ENCODE assay signal across 7 mouse cellular contexts in genomic region chr9:116145231-116145641, GRCm38 (mm10). TPM values are rescaled to one million over a fixed set of nuclear protein-coding genes. Genes with fewer than 3 reads are reported as not detected.
DNase-seq lines count a peak whose midpoint lies in the region; ATAC-seq and TF ChIP-seq lines count a peak whose summit lies in the region.

No protein-coding gene starts in this region.

- no peaks in the 10 kb centered on the region for H3K36me3 ChIP-seq in forebrain, postnatal 0 days (ENCODE audit: insufficient read depth)

- H3K9me3 ChIP-seq in forebrain, postnatal 0 days (ENCODE audit: low read length) = no peaks in the 10 kb centered on the region

- TF ChIP-seq POLR2A in bone marrow, adult 2 months (IDR thresholded peaks at IDR 0.05; ENCODE audit: borderline replicate concordance, control insufficient read depth, low read depth, low read length) = no peak

- ATAC-seq in forebrain, postnatal 0 days = no peak

- H3K4me3 ChIP-seq in bone marrow, adult 2 months (replicated peaks; ENCODE audit: control insufficient read depth, low read depth, low read length) = no peak overlapping the region
- H3K4me3 ChIP-seq in forebrain, postnatal 0 days (ENCODE audit: low read depth, low read length) = no peak overlapping the region

- H3K27ac ChIP-seq in bone marrow, adult 2 months (ENCODE audit: control insufficient read depth, insufficient read depth, low read depth, low read length, poor library complexity) = peak overlapping the region; percentile 77
- H3K27ac ChIP-seq in forebrain, postnatal 0 days (ENCODE audit: low read depth, low read length) = no peak overlapping the region

- DNase-seq in CD4-positive, CD25-positive, alpha-beta regulatory T cell, adult 2 months (ENCODE audit: low read depth, low spot score) = peak; percentile 76
- peak; percentile 59 for DNase-seq in induced T-regulatory cell, adult 2 months (ENCODE audit: low read depth)
- peak; percentile 53 for DNase-seq in lung, postnatal 14 days
- peak; percentile 76 for DNase-seq in thymus, postnatal 14 days
- no peak for DNase-seq in right cerebral cortex, adult 2 months (ENCODE audit: low spot score in 2 of 2)
- DNase-seq in forebrain, postnatal 0 days = no peak

- no peak overlapping the region for H3K4me2 ChIP-seq in forebrain, postnatal 0 days (ENCODE audit: low read depth)

- H3K9ac ChIP-seq in forebrain, postnatal 0 days = no peak overlapping the region

- TF ChIP-seq CTCF in bone marrow, adult 2 months (IDR thresholded peaks at IDR 0.05; ENCODE audit: control insufficient read depth, insufficient read depth, low read length) = no peak
- no peak for TF ChIP-seq CTCF in forebrain, postnatal 0 days (IDR thresholded peaks at IDR 0.05; ENCODE audit: low read depth)

- 1% methylated on average over 10 of the region's 10 CpGs for WGBS in bone marrow, adult 2 months
- WGBS in forebrain, postnatal 0 days = 66% methylated on average over 10 of the region's 10 CpGs

- H3K27me3 ChIP-seq in forebrain, postnatal 0 days (ENCODE audit: insufficient read depth, low read length) = no peaks in the 10 kb centered on the region

- peaks cover 3% of the 10 kb centered on the region for H3K4me1 ChIP-seq in bone marrow, adult 2 months (ENCODE audit: control insufficient read depth, insufficient read depth, low read length)
- H3K4me1 ChIP-seq in forebrain, postnatal 0 days (ENCODE audit: insufficient read depth) = no peaks in the 10 kb centered on the region

RNA-seq across cellular contexts. Expression of gene Tgfbr2, which starts 29.9 kb away (rescaled TPM):
- polyA plus RNA-seq in bone marrow, adult 2 months (2011; ENCODE audit: insufficient read depth, insufficient read length, low replicate concordance, missing spikeins) = 3.5 and 4.7 TPM in 2 replicates
- 13.9 and 20.8 TPM in 2 replicates for total RNA-seq in forebrain, postnatal 0 days (2014; rRNA removed)
- 6.3 and 6.5 TPM in 2 replicates for polyA plus RNA-seq in forebrain, postnatal 0 days (2015; fragmentation: Nextera tagmentation; extraction: Ambion mirVana)

Comparison
In these comparisons a context has a peak if more than half of its experiments do, and no peak if none do; other contexts are left out.
1. DNase-seq: peak in CD4-positive, CD25-positive, alpha-beta regulatory T cell, adult 2 months (single experiment), induced T-regulatory cell, adult 2 months (single experiment), lung, postnatal 14 days (single experiment) and thymus, postnatal 14 days (single experiment); none in right cerebral cortex, adult 2 months (0 of 2) and forebrain, postnatal 0 days (single experiment).